Mouse (Mus musculus) right cerebral cortex, postnatal 25 days (tissue): ENCODE measurements around the gene Gm45716.
A peak's percentile ranks its signal among the peaks of the same experiment; 100 is the strongest.

ENCODE experiments used
- DNase-seq: peaks from one replicate; pipeline ENCODE4 v3.0.0; 2022

The Gm45716 gene

DNA sequence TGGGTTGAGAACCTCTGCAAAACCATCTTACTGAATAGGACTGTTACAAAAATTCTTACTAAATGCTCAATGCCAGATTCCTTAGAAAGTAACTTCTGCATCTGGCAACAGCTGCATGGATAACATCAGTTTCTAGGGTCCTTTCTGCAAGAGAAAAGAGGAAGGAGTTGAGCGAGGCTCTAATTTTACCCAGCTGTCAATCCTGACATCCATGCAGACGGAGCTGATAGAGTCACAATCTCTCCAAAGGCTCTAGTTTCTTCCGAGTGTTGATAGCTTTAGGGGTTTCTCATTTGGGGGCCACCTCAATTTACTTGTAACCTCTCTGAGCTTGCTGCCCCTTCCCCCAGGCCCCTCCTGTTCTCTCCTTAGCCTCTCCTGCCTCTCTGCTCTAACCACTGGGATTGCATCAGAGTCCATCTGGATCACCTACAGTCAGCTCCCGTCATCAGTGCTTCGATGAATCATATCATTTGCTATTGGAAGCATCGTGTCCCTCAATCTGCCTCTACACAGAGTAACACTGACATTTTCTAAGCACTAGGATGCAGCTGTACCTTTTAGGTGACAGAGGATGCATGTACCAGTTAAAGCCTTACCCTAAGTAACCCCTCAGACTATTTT, 32.7 kb downstream of the Gm45716 start:
- DNase-seq = no peak

DNA sequence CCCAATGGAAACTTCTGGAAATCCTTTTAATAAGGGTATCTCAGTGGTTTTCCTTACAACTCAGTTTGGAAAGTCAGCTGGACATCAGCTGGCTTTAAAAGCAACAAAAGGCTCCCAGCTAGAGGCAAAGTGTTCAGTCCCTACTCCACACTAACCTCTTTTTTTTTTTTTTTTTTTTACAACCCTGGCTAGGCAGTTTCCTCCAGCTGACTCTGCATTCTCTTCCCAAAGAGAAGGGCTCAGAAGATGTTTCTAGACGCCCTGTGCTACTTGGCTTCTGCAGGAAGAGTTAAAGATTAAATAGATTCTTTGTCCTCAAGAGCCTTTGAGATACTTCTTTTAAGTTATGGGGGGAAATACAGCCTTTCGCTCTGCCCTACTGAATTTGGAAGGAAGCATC, 33.3 kb downstream of the Gm45716 start:
- DNase-seq = no peak

GRCm38 (mm10) chr11:90224914-90225470, 37.5 kb downstream of the Gm45716 start:
- no peak for DNase-seq

DNA sequence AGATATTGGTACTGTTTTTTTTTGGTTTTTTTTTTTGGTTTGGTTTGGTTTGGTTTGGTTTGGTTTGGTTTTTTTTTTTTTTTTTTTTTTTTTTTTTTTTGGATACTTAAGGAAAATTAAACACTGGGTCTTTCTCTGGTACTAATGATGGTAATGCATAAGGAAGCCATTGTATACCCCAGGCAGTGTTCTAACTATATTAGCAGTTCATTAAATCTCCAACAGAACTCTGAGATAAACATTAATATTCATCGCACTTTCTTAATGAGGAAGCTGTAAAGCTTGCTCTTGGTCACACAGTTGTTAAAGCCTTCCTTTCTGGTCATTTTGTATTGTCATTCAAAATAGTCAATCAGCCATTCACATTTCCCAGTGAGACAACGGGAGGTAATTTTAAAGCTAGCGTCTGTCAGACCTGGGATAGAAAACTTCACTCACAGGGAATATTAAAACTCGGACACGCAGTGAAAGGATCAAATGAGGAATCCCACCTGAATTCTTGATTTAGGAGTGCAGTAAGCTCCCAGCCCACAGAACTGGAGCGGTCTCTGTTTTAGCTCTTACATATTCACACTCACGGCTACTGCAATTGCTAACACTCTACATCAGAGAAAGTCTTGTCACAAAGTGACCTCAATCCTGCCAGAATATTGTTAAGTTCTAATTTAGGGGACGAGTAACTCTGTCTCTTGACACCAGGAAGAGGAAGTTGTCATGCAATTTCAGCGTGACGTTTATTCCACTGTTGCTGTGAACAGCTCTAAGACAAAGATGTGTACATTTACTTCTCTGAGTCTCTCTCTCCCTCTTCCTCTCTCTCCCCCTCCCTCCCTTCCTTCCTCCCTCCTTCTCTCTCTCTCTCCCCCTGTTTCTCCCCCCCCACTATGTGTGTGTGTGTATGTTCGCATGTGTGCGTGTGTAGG, 39.8 kb downstream of the Gm45716 start:
- no peak for DNase-seq

GRCm38 (mm10) chr11:90228251-90228949, 40.9 kb downstream of the Gm45716 start:
- no peak for DNase-seq

DNA sequence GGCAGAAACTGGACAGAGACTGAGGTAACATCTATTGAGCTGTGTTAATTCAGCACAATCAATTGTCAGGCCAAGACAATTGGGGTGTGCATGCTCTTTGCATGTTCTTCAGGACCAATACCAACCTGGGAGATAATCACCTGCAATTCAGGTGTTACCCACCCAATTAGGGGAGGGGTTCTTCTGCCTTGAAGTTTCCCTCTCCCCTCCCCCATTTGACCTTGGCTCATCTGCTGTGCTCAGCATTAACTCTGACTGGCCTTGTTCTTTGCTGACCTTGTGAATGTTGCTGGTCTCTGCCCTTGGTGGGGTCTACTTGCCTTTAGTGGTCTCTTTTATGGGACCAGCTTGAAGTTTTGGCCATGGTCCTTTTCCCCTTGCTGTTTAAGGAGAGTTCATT, 42.3 kb downstream of the Gm45716 start:
- DNase-seq = no peak

DNA sequence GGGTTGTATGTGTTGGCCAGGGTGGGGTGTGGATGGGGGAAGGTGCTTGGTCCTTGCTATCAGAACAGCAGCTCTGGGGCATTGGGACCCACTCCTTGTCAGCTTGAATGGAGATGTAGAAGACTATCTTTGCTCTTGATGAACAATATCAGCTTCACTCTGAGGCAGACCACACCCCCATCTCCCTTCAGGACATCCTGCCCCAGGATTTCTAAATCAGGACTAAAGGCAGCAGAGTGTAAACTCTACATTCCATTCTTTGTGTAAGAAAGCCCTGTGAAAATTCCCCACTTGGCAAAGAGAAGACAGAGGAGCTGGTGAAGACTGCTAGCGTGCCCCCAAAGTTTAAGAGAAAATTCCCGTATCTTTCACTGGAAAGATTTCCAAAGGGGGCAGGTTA, 43.2 kb downstream of the Gm45716 start:
- DNase-seq = no peak

DNA sequence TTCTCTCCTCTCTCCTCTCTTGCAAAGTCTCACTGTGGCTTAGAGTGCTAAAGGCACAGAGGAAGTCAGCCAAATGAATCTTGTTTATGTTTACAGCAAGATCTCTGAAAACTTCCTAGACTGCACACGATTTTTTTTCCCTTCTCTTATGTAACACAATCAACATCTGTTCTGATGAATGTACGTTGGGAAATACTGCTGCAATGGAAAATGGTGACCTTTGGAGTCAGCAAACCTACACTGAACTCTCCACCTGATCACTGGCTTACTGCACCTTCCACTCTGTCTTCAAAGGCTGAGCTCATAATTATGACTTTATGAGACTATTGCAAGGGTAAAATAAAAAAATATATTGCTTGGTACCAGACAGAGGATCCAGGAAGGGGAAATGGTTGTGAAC, 44.1 kb downstream of the Gm45716 start:
- no peak for DNase-seq

- no peak for DNase-seq
Observed at GRCm38 (mm10) chr11:90232685-90233084, 45.2 kb downstream of the Gm45716 start.

DNA sequence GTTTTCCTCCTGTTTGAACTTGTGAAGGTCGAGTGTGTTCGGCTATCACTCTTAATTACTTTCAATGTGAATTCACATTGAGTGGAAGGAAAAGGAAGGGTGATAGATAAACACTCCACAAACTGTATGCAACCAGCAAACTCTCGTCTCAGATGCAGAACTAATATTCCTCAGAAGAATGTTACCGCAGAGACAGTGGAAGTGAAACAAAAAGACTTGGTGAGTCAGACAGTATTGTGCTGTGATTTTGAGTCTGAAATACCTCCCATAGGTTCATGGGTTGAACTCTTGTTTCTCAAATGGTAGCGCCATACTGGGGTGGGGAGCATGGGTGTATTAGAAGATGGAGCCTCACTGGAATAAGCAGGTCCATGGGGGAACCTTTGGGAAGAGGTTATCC, 47.7 kb downstream of the Gm45716 start:
- DNase-seq = no peak

DNA sequence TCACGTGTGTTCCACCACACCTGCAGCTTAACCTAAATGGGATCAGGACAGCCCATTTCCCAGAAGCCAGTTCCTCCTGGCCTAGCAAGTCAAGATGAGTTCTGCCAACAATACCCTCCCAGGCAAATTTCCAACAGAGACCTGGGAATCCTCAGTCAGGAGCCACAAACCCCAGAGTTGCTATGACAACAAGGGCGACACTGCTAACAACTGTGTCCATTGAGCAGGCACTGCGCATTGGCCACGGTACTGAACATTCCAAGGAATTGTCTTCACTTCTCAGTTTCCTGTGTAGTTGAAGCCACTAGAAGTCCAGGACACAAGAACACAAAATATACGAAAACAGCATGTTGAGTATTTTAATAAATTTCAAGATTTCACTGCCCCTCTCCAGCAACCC, 50.1 kb downstream of the Gm45716 start:
- no peak for DNase-seq

- DNase-seq = no peak
Observed at GRCm38 (mm10) chr11:90238657-90239056, 51.2 kb downstream of the Gm45716 start.

DNA sequence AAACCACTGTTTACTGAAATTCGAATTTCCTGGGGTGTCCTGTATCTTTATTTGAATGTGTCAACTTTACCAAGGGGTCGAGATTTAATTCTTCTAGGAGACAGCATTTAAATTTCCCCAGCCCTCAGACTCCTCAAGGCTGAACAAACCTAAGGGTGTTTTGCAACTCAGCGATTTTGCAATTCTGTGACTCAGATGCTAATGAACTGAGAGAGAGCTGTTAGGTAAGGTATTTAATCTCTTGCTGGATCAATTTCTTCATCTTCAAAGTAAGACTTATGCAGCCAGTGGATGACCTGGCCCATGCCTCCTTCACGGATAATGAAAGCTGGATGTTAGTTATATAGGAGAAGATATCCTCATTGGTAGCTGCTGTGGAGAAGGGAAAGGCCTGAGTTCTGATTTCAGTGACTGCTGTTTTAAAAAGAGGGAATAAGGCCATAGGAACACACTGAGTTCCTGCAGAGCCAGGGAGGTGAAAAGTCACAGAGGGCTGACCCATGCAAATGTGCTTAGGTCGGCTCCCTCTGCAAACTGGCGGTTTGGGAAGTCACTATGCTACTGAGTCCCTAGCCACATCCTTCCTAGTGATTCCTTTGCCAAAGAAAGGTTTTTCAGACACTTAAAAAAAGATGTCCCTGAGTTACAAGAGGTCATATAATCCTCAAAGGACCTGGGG, 53.3 kb downstream of the Gm45716 start:
- DNase-seq = no peak

- no peak for DNase-seq
Observed at GRCm38 (mm10) chr11:90241874-90242273, 54.4 kb downstream of the Gm45716 start.

- no peak for DNase-seq
Observed at GRCm38 (mm10) chr11:90243300-90243699, 55.8 kb downstream of the Gm45716 start.

GRCm38 (mm10) chr11:90245630-90246029, 58.1 kb downstream of the Gm45716 start:
- no peak for DNase-seq

DNA sequence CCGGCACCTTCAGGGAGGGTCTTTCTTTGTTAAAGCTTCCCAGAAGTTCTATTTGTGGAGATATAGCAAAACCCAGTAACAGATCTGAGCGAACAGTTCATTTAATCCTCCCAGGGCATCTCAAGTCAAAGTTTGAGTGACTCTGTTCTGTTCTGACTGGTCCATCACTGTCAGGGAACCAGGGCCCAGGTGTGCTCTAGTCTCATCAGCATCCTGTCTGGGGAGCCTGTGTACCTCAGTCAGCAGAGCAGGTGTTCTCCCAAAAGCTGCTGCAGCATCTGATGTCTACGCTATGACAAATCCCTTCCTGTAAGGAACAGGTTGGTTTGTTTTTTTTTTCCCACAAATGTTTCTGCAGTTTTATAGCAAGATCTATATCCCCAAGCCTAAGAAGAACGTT, 59.2 kb downstream of the Gm45716 start:
- DNase-seq = no peak

GRCm38 (mm10) chr11:90247793-90248192, 60.3 kb downstream of the Gm45716 start:
- DNase-seq = no peak

DNA sequence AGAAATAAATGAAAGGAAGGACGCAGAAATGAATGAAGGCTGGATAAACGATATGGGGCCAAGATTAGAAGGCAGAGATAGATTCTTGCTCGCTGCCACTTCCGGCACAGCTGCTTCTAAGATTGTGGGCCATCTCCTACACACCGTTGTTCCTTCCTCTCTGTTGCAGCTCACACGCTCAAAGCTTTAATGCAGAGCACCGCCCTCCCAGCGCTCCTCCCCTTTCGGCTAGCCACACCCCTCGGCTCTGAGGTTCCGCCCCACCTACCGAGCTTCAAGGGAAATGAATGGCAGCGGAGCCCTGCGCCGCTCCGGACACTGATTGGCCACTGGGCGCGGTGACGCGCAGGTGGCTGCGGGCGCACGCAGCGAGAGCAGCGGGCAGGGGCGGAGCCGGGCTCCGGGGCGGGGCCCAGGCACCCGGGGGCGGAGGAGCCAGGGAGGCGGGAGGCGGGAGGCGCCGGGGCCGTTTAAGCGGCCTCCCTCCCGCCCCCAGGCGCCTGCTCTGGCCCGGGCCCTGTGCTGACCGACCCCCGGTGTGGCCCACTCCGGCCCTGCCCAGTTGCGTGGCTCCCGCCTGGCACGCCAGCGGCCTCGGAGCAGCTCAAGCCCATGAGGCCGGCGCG, 61.7 kb downstream of the Gm45716 start, which contains the start of gene Mmd:
Gene Mmd (plus strand): TSS at position 432 of the 626 bp plus-strand sequence.
- DNase-seq = peak; percentile 99

GRCm38 (mm10) chr11:90249701-90250141, 62.2 kb downstream of the Gm45716 start:
- no peak for DNase-seq

DNA sequence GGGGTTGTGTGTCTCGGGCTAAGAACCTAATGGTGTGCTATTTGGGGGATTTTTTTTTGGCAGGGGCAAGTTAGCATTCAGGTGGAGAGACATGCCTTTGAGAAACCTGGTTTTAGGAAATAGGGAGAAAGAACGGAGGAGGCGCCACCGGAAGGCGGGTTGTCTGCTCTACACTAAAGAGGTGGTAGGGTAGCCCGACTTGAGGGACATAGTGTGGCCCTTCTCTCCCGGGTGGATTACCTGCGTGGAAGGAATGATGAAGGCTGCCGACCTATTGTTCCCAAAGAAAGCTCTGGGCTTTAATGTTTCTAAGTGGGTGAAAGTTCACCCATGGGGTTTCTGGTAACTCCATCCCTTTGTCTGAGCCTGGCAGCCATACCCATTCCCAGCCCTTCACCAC, 62.7 kb downstream of the Gm45716 start:
- no peak for DNase-seq

- DNase-seq = no peak
Observed at GRCm38 (mm10) chr11:90250730-90251129, 63.2 kb downstream of the Gm45716 start.
